Mouse (Mus musculus): Measurements from ENCODE around the gene Cd72. TPM values are rescaled to one million over a fixed set of nuclear protein-coding genes. Genes with fewer than 3 reads are reported as not detected.

Cd72 gene
- polyA plus RNA-seq, 1 experiment from 2014 or later: 3.7 TPM

DNA sequence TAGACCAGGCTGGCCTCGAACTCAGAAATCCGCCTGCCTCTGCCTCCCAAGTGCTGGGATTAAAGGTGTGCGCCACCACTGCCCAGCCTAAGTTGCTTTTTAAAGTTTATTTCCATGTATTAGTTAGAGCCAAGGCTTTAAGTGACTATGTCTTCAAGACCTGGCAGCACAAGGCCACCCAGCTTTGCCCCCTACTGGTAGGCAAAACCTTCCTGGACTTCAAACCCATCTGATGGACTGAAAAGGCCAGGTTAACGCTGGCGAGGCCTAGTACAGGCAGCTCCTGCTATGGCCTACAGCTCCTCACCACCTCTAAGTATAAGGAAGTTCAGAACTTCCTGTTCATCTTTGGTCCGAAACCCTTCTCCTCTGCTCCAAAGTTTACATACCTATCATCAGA lies 22.2 kb upstream of the Cd72 start:
- Histone ChIP-seq H3K4me3 (no peak overlapping the region), H3K9ac (no peak overlapping the region), H3K27ac (replicated peaks) (no peak overlapping the region), H3K9me3 (no peaks in the 10 kb centered on the region), H3K36me3 (no peaks in the 10 kb centered on the region), H3K4me1 (replicated peaks) (no peaks in the 10 kb centered on the region), H3K4me2 (no peak overlapping the region), H3K27me3 (no peaks in the 10 kb centered on the region)
- 89% methylated on average over 6 of the region's 6 CpGs for whole genome bisulfite sequencing
- no peak for ATAC-seq (ENCODE audit: low read depth)

DNA sequence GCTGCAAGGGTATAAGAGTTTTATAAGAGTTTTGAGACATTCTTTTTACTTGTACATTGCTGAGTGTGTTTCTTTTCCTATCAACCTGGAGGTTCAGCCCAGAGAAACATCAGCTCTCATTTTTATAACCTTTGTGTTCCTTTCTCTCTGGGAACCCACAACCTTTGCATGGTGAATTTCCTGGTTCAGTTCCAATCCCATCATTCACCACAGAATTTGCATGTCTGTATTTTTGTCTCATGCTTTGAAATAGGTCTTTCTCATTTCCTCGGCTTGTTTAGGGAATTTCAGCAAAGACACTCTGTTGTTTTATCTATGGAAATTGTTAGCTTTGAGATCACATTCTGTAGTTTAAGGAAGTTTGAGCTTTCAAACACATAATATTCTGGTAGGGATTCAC lies 19.2 kb upstream of the Cd72 start:
- Histone ChIP-seq H3K27ac (replicated peaks) (no peak overlapping the region), H3K36me3 (no peaks in the 10 kb centered on the region), H3K9ac (no peak overlapping the region), H3K27me3 (no peaks in the 10 kb centered on the region), H3K4me1 (replicated peaks) (no peaks in the 10 kb centered on the region), H3K4me2 (no peak overlapping the region), H3K9me3 (no peaks in the 10 kb centered on the region), H3K4me3 (no peak overlapping the region)
- ATAC-seq (ENCODE audit: low read depth): no peak
- WGBS: 75% methylated on average over 1 of the region's 1 CpGs

DNA sequence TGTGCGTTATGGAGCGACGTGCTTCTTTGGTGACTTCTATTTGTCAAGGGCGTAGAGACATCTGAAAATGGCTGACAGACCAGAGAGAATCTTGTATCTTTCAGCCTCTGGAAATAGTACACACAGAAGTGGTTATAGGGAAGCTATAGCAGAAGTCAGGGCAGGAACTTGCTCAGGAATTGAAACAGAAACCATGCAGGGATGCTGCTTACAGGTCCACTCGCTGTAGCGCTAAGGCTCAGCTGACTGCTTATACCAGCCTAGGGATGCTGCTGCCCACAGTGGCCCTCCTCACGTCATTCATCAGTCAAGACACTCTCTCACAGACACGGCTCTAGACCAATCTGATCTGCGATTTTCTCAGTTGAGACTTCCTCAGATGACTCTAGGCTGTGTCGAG lies 15.9 kb upstream of the Cd72 start:
- no peaks in the 10 kb centered on the region for H3K27me3 ChIP-seq
- H3K36me3 ChIP-seq: no peaks in the 10 kb centered on the region
- WGBS: 91% methylated on average over 10 of the region's 10 CpGs
- no peaks in the 10 kb centered on the region for H3K9me3 ChIP-seq
- H3K27ac ChIP-seq (replicated peaks): no peak overlapping the region
- H3K4me3 ChIP-seq: no peak overlapping the region
- no peak overlapping the region for H3K4me2 ChIP-seq
- H3K9ac ChIP-seq: no peak overlapping the region
- no peak for ATAC-seq (ENCODE audit: low read depth)
- H3K4me1 ChIP-seq (replicated peaks): no peaks in the 10 kb centered on the region

DNA sequence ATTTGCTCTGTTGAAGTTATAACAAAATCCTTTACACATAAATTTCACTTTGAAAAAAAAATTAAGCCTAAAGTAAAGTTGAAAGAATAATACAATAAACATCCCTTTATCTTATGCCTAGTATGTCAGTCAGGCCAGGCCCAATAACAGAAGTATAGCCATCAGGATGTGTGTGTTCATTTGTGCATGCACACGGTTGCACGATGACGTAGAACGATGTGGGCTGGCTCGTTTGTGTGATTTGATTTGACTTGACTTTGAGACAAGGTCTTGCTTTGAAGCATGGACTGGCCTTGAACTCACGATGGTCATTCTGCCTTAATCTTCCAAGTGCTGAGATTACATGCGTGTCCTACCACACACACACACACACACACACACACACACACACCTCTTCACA lies 12.4 kb upstream of the Cd72 start:
- Histone ChIP-seq H3K9me3 (no peaks in the 10 kb centered on the region), H3K36me3 (no peaks in the 10 kb centered on the region), H3K27ac (replicated peaks) (no peak overlapping the region), H3K4me3 (no peak overlapping the region), H3K4me2 (no peak overlapping the region), H3K27me3 (no peaks in the 10 kb centered on the region), H3K9ac (no peak overlapping the region), H3K4me1 (replicated peaks) (no peaks in the 10 kb centered on the region)
- 90% methylated on average over 7 of the region's 7 CpGs for WGBS
- ATAC-seq (ENCODE audit: low read depth): no peak

DNA sequence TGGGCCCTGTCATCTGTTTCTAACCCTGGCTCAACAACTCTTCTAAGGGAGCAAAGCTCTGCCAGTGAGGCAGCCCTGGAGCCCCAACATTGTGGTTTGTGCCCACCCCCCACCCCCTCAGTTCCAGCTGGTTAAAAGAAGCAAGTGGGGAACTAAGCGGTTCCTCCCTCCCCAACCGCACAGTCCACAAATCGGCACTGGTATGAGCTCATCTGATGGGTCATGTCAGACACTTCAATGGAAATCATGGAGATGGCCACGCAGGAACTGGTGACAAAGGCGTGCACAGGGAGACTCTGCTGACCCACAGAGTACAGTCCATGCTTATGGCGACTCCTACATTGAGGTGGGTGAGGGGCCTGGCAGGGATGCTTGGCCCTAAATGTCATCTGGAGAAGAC lies 11.5 kb upstream of the Cd72 start:
- Histone ChIP-seq H3K4me2 (no peak overlapping the region), H3K4me1 (replicated peaks) (no peaks in the 10 kb centered on the region), H3K27ac (replicated peaks) (no peak overlapping the region), H3K9ac (no peak overlapping the region), H3K4me3 (no peak overlapping the region), H3K27me3 (no peaks in the 10 kb centered on the region), H3K36me3 (no peaks in the 10 kb centered on the region), H3K9me3 (no peaks in the 10 kb centered on the region)
- WGBS: 83% methylated on average over 6 of the region's 6 CpGs
- no peak for ATAC-seq (ENCODE audit: low read depth)

DNA sequence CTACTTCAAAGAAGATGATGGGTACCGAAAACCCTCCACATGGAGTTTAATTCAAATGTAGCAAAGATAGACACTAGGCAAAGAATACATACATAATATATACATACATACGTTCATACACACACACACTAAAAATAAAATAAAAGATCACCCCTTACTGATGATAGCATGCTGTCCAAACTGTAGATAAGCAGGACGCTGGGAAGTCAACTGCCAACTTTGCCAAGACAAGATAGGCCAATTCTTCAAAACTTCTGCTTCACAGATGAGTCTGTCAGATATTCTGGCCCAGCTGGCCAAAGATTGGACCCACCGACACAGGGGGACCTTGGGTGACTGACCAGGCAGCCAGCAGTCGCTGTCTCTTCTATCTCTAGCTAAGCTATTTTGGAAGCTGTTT lies 8.7 kb upstream of the Cd72 start:
- Histone ChIP-seq H3K4me3 (no peak overlapping the region), H3K9ac (no peak overlapping the region), H3K4me1 (replicated peaks) (no peaks in the 10 kb centered on the region), H3K27me3 (no peaks in the 10 kb centered on the region), H3K36me3 (no peaks in the 10 kb centered on the region), H3K9me3 (no peaks in the 10 kb centered on the region), H3K4me2 (no peak overlapping the region), H3K27ac (replicated peaks) (no peak overlapping the region)
- WGBS: 90% methylated on average over 5 of the region's 5 CpGs
- no peak for ATAC-seq (ENCODE audit: low read depth)

DNA sequence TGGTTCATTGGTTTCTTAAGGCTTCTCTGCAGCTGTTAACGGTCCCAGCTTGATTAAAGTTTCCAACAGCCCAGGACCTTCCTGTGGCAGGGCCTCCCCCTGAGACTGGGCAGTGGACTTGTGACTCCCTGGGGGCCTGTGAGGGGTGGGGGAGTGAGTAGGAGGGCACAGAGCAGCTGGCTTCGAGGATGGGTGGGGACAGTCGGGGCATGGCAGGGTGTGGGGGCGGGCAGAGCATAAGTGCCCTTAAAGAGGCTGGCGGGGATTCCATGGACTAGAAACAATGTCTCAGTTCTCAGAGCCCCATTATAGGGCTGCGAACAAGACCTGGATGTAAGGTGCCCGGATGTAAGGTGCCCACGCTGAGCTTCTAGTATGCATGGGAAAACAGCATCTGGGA lies 2.7 kb upstream of the Cd72 start:
- no peak overlapping the region for H3K4me3 ChIP-seq
- H3K9ac ChIP-seq: no peak overlapping the region
- H3K27me3 ChIP-seq: peaks cover 29% of the 10 kb centered on the region
- no peak for ATAC-seq (ENCODE audit: low read depth)
- H3K36me3 ChIP-seq: no peaks in the 10 kb centered on the region
- H3K9me3 ChIP-seq: no peaks in the 10 kb centered on the region
- H3K4me1 ChIP-seq (replicated peaks): peaks cover 25% of the 10 kb centered on the region
- no peak overlapping the region for H3K4me2 ChIP-seq
- no peak overlapping the region for H3K27ac ChIP-seq (replicated peaks)
- WGBS: 25% methylated on average over 8 of the region's 8 CpGs

DNA sequence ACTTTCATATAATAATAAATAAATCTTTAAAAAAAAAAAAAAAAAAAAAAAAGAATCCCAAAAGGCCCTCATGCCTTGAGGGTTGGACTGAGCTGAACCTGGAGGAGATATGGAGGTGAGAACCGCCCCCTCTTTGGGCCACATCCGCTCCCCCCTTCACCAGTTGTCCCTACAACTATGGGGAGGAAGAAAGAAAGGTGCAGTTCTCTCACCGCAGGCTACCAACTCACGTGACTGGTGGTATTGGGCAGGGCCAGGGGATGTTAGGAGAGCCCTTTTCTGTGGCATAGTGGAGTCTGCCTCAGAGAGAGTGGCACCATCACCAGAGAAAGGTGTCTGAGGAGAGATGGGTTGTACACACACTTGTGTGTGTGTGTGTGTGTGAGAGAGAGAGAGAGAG lies 2.0 kb upstream of the Cd72 start:
- Histone ChIP-seq H3K4me3 (no peak overlapping the region), H3K9ac (no peak overlapping the region), H3K4me2 (no peak overlapping the region), H3K36me3 (no peaks in the 10 kb centered on the region), H3K9me3 (no peaks in the 10 kb centered on the region), H3K27ac (replicated peaks) (no peak overlapping the region), H3K27me3 (peaks cover 34% of the 10 kb centered on the region), H3K4me1 (replicated peaks) (peaks cover 25% of the 10 kb centered on the region)
- ATAC-seq (ENCODE audit: low read depth): no peak
- whole genome bisulfite sequencing: 33% methylated on average over 4 of the region's 4 CpGs

DNA sequence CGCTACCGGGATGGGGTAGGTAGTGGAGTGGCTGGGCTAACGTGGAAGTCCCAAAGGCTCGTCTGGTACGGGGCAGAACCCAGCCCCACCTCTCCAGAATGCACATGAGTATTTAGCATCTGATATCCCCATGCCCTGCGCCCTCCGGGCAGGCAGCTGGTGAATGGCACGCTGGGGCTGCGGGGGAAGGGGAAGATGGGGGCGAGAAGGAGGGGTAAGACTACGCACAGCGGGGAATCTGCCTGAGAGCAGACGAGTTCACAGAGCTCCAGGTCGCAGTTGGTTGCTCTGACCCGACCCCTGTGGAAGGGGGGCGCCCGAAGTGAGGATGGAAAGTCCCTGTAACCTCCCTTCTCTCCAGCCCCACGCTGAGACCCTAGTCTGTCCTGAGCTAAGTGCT lies 1.0 kb downstream of the Cd72 start:
- Histone ChIP-seq H3K27me3 (peaks cover 34% of the 10 kb centered on the region), H3K4me2 (peak overlapping the region; percentile 50), H3K4me3 (peak overlapping the region; percentile 23), H3K36me3 (peaks cover 4% of the 10 kb centered on the region; the same call in 1 of the 2 replicates), H3K9ac (peak overlapping the region; percentile 50), H3K9me3 (no peaks in the 10 kb centered on the region), H3K27ac (replicated peaks) (no peak overlapping the region), H3K4me1 (replicated peaks) (peaks cover 25% of the 10 kb centered on the region)
- WGBS: under 1% methylated on average over 18 of the region's 18 CpGs
- ATAC-seq (ENCODE audit: low read depth): no peak

DNA sequence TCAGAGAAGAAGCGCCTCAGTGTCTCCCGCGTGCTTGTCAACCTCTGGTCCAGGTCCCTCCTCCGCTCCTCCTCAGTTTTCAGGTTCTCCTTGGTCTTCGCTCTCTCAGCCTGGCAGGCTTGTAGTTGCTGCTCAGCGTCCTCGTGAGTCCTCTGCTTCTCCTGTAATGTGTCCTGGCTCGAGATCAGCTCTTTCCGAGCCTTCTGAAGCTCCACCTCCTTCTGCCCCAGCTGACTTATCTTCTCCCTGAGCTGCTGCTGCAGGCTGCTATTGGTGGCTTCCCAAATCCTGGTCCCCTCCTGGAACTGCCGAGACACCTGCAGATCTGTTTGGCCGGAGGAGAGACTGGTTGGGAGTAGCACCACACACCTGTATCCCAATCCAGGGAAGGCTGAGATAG lies 2.1 kb downstream of the Cd72 start:
- no peak for ATAC-seq (ENCODE audit: low read depth)
- Histone ChIP-seq H3K27ac (replicated peaks) (no peak overlapping the region), H3K9ac (no peak overlapping the region), H3K36me3 (peaks cover 15% of the 10 kb centered on the region), H3K27me3 (peaks cover 34% of the 10 kb centered on the region), H3K4me2 (no peak overlapping the region), H3K9me3 (no peaks in the 10 kb centered on the region), H3K4me3 (no peak overlapping the region), H3K4me1 (replicated peaks) (peaks cover 25% of the 10 kb centered on the region)
- WGBS: 71% methylated on average over 11 of the region's 11 CpGs

DNA sequence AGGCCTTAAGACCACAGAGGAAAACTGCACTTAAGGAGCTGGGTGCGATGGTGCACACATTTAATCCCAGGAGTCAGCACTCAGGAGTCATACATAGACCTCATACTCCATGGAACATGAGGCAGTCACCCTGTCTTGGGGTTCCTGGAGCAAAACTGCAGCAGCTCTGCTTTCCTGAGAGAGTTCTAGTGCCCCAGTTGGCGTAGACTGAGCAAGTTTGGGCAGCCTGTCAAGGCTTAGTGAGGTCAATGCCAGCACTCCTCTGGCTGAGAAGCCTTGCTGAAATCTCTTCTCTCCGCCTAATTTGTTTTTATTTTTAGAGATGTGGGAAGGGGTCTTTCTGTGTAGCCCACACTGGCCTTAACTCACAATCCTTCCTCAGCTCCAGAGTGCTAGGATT lies 5.9 kb downstream of the Cd72 start:
- peaks cover 20% of the 10 kb centered on the region for H3K27me3 ChIP-seq
- no peak overlapping the region for H3K9ac ChIP-seq
- peaks cover 43% of the 10 kb centered on the region for H3K36me3 ChIP-seq
- no peak overlapping the region for H3K4me2 ChIP-seq
- H3K4me1 ChIP-seq (replicated peaks): peaks cover 21% of the 10 kb centered on the region
- ATAC-seq (ENCODE audit: low read depth): no peak
- no peak overlapping the region for H3K27ac ChIP-seq (replicated peaks)
- WGBS: 91% methylated on average over 3 of the region's 3 CpGs
- H3K4me3 ChIP-seq: no peak overlapping the region
- H3K9me3 ChIP-seq: no peaks in the 10 kb centered on the region

DNA sequence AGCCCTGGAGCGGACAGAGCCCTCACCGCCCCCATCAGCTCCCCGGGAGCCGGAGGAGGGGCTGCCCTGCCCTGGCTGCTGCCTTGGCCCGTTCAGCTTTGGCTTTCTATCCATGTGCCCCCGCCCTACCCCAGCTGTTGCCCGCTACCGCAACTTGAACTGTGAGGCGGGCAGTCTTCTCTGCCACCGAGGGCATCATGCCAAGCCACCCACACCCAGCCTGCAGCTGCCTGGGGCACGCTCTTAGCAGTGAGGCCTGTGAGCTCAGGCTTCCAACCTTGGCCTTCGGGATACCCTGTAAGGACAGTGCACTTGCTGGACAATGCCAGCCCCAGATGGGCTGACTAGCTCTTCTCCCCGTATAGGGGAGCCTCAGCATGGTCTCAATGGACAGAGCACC lies 7.2 kb downstream of the Cd72 start:
- H3K36me3 ChIP-seq: peaks cover 43% of the 10 kb centered on the region
- whole genome bisulfite sequencing: 85% methylated on average over 13 of the region's 13 CpGs
- H3K27me3 ChIP-seq: peaks cover 7% of the 10 kb centered on the region; the same call in 1 of the 2 replicates
- no peaks in the 10 kb centered on the region for H3K9me3 ChIP-seq
- H3K27ac ChIP-seq (replicated peaks): no peak overlapping the region
- no peak overlapping the region for H3K9ac ChIP-seq
- H3K4me3 ChIP-seq: no peak overlapping the region
- no peak for ATAC-seq (ENCODE audit: low read depth)
- H3K4me1 ChIP-seq (replicated peaks): peaks cover 13% of the 10 kb centered on the region
- no peak overlapping the region for H3K4me2 ChIP-seq

DNA sequence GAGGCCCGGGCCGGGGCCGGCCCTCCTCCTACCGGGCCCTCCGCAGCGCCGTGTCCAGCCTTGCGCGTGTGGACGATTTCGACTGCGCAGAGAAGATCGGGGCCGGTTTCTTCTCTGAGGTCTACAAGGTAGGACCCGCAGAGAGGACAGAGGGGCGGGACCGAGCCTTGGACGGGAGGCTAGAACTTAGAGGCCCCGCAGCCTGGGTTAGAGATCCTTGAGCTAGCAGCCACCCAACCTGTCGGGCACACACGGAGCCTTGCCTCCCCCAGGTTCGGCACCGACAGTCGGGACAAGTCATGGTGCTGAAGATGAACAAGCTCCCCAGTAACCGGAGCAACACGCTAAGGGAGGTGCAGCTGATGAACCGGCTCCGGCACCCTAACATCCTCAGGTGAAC lies 10.9 kb downstream of the Cd72 start:
- peak overlapping the region; percentile 96 for H3K4me3 ChIP-seq
- H3K4me2 ChIP-seq: peak overlapping the region; percentile 96
- peak overlapping the region; percentile 97 for H3K27ac ChIP-seq (replicated peaks)
- H3K9me3 ChIP-seq: no peaks in the 10 kb centered on the region
- peaks cover 13% of the 10 kb centered on the region for H3K4me1 ChIP-seq (replicated peaks)
- peak; percentile 2; the same call in 1 of the 2 replicates for ATAC-seq (ENCODE audit: low read depth)
- peaks cover 40% of the 10 kb centered on the region for H3K36me3 ChIP-seq
- H3K9ac ChIP-seq: peak overlapping the region; percentile 98
- no peaks in the 10 kb centered on the region for H3K27me3 ChIP-seq
- WGBS: 2% methylated on average over 27 of the region's 28 CpGs

Measured in neural tube, embryonic 13.5 days (tissue).